Mouse (Mus musculus) intestine, postnatal 0 days (tissue): ENCODE results near the gene Wdr86. TPM values are rescaled to one million over a fixed set of nuclear protein-coding genes. Genes with fewer than 3 reads are reported as not detected.
A peak's percentile ranks its signal among the peaks of the same experiment; 100 is the strongest.
"Not testable (repeated sequence)": the region's sequence is repeated elsewhere in the genome, so short reads cannot be mapped to it uniquely, and the experiment has no call there.

Experiments used
- ATAC-seq: fragments of 200-750 bp; cut with Nextera tagmentation; 2 replicates; pipeline ENCODE4 v1.8.0; 2017; ENCODE audit warnings: mild to moderate bottlenecking, moderate TSS enrichment, moderate library complexity
- H3K27ac ChIP-seq: fragments of 300-500 bp; sonication (generic); 2 replicates; pipeline ENCODE4 v1.5.1; 2014; ENCODE audit warnings: mild to moderate bottlenecking, low read depth, low read length, moderate library complexity
- H3K27me3 ChIP-seq: fragments of 300-500 bp; sonication (generic); replicated peaks from 2 replicates; pipeline ENCODE4 v1.6.1; 2014; ENCODE audit warnings: low read length, mixed read lengths; ENCODE audit not compliant: control insufficient read depth, insufficient read depth
- H3K36me3 ChIP-seq: fragments of 300-500 bp; sonication (generic); 2 replicates; pipeline ENCODE4 v1.6.1; 2014; ENCODE audit warnings: mild to moderate bottlenecking, moderate library complexity; ENCODE audit not compliant: control insufficient read depth, insufficient read depth
- H3K4me1 ChIP-seq: fragments of 300-500 bp; sonication (generic); replicated peaks from 2 replicates; pipeline ENCODE4 v1.6.1; 2014; ENCODE audit warnings: antibody characterized with exemption, low read length, mixed read lengths; ENCODE audit not compliant: control insufficient read depth, insufficient read depth
- H3K4me2 ChIP-seq: fragments of 300-500 bp; sonication (generic); replicated peaks from 2 replicates; pipeline ENCODE4 v1.6.1; 2014; ENCODE audit warnings: low read depth, mild to moderate bottlenecking, moderate library complexity
- H3K4me3 ChIP-seq: fragments of 300-500 bp; sonication (generic); 2 replicates; pipeline ENCODE4 v1.5.1; 2014; ENCODE audit warnings: low read depth, low read length
- H3K9ac ChIP-seq: fragments of 300-500 bp; sonication (generic); 2 replicates; pipeline ENCODE4 v1.6.1; 2014; ENCODE audit warnings: mild to moderate bottlenecking, low read depth, low read length
- H3K9me3 ChIP-seq: fragments of 300-500 bp; sonication (generic); 2 replicates; pipeline ENCODE4 v1.6.1; 2016; ENCODE audit warnings: mixed run types; ENCODE audit not compliant: control insufficient read depth
- CTCF ChIP-seq: sonication (generic); IDR thresholded peaks from 2 replicates; pipeline ENCODE4 v1.5.1; 2016; ENCODE audit warnings: low read depth, mild to moderate bottlenecking, control low read depth, antibody characterized with exemption, moderate library complexity
- WGBS: fragments of 180-500 bp; shearing (Covaris S2); extraction: QIAGEN DNeasy Blood & Tissue Kit; methylation state at CpG from one replicate; pipeline ENCODE4 v1.1.7; 2014; 5-methylcytosine and 5-hydroxymethylcytosine counted together
- polyA plus RNA-seq: library from polyadenylated mRNA; unstranded; fragments of >200 nt; fragmentation: Nextera tagmentation; extraction: Ambion mirVana; gene quantifications from 2 replicates; pipeline ENCODE4 v1.2.1, GENCODE M21; 2015

Gene Wdr86
- polyA plus RNA-seq = 2.7 and 2.9 TPM in 2 replicates

GRCm38 (mm10) chr5:24730488-24730871 lies at the start of gene Wdr86:
TSS of gene Wdr86 (minus strand) at chr5:24730727.
- peak within 1 kb of the TSS; percentile 51; the same call in 1 of the 2 replicates for H3K9ac ChIP-seq
- H3K4me2 ChIP-seq = peak within 1 kb of the TSS; percentile 76
- WGBS = under 1% methylated on average over 23 of the region's 23 CpGs
- no peak within 1 kb of the TSS for H3K27ac ChIP-seq
- H3K36me3 ChIP-seq = no peaks in the 10 kb centered on the region
- H3K27me3 ChIP-seq = peaks cover 30% of the 10 kb centered on the region
- peak within 1 kb of the TSS; percentile 49 for H3K4me3 ChIP-seq
- ATAC-seq = no peak
- TF ChIP-seq CTCF = no peak
- H3K9me3 ChIP-seq = no peaks in the 10 kb centered on the region
- H3K4me1 ChIP-seq = 0 out of 2 replicates have a peak, but pooled peaks cover 3% of the 10 kb centered on the region

- peak; percentile 80 for TF ChIP-seq CTCF
- 51% methylated on average over 15 of the region's 15 CpGs for WGBS
- Histone ChIP-seq H3K27ac (no peak overlapping the region), H3K9ac (no peak overlapping the region), H3K9me3 (peaks cover 2% of the 10 kb centered on the region; the same call in 1 of the 2 replicates), H3K4me3 (no peak overlapping the region), H3K36me3 (no peaks in the 10 kb centered on the region), H3K4me2 (no peak overlapping the region), H3K27me3 (no peaks in the 10 kb centered on the region), H3K4me1 (no peaks in the 10 kb centered on the region)
- ATAC-seq = no peak
Observed at GRCm38 (mm10) chr5:24779881-24780512, 49.5 kb upstream of the Wdr86 start.

- H3K4me3 ChIP-seq = no peak overlapping the region
- no peaks in the 10 kb centered on the region for H3K27me3 ChIP-seq
- no peak overlapping the region for H3K4me2 ChIP-seq
- no peaks in the 10 kb centered on the region for H3K9me3 ChIP-seq
- no peaks in the 10 kb centered on the region for H3K4me1 ChIP-seq
- no peak for TF ChIP-seq CTCF
- ATAC-seq = no peak
- no peak overlapping the region for H3K9ac ChIP-seq
- no peaks in the 10 kb centered on the region for H3K36me3 ChIP-seq
- no peak overlapping the region for H3K27ac ChIP-seq
Observed at GRCm38 (mm10) chr5:24779321-24779720, 48.8 kb upstream of the Wdr86 start.

GRCm38 (mm10) chr5:24778843-24779140 lies 48.3 kb upstream of the Wdr86 start:
- Histone ChIP-seq H3K4me3 (no peak overlapping the region), H3K4me2 (no peak overlapping the region), H3K9ac (no peak overlapping the region), H3K27ac (no peak overlapping the region), H3K9me3 (no peaks in the 10 kb centered on the region), H3K4me1 (no peaks in the 10 kb centered on the region), H3K36me3 (no peaks in the 10 kb centered on the region), H3K27me3 (no peaks in the 10 kb centered on the region)
- 58% methylated on average over 13 of the region's 13 CpGs for WGBS
- no peak for ATAC-seq
- no peak for TF ChIP-seq CTCF

- H3K36me3 ChIP-seq = no peaks in the 10 kb centered on the region
- H3K4me1 ChIP-seq = no peaks in the 10 kb centered on the region
- no peak overlapping the region for H3K9ac ChIP-seq
- WGBS = 35% methylated on average over 17 of the region's 17 CpGs
- no peak overlapping the region for H3K27ac ChIP-seq
- H3K9me3 ChIP-seq = no peaks in the 10 kb centered on the region
- H3K4me2 ChIP-seq = no peak overlapping the region
- no peak overlapping the region for H3K4me3 ChIP-seq
- TF ChIP-seq CTCF = no peak
- ATAC-seq = no peak
- H3K27me3 ChIP-seq = no peaks in the 10 kb centered on the region
Observed at GRCm38 (mm10) chr5:24778082-24778842, 47.7 kb upstream of the Wdr86 start.

GRCm38 (mm10) chr5:24776681-24777080 lies 46.2 kb upstream of the Wdr86 start:
- WGBS = 52% methylated on average over 4 of the region's 4 CpGs
- no peaks in the 10 kb centered on the region for H3K27me3 ChIP-seq

GRCm38 (mm10) chr5:24774549-24774948 lies 44.0 kb upstream of the Wdr86 start:
- not testable (repeated sequence) for H3K4me1 ChIP-seq, H3K36me3 ChIP-seq, H3K27ac ChIP-seq, H3K27me3 ChIP-seq, H3K4me2 ChIP-seq, H3K4me3 ChIP-seq, H3K9ac ChIP-seq, ATAC-seq, H3K9me3 ChIP-seq
- WGBS = 79% methylated on average over 16 of the region's 16 CpGs

More at GRCm38 (mm10) chr5:24776681-24777080, 46.2 kb upstream of the Wdr86 start:
- Histone ChIP-seq H3K36me3 (no peaks in the 10 kb centered on the region), H3K27ac (no peak overlapping the region), H3K4me3 (no peak overlapping the region), H3K4me1 (no peaks in the 10 kb centered on the region), H3K4me2 (no peak overlapping the region), H3K9ac (no peak overlapping the region), H3K9me3 (no peaks in the 10 kb centered on the region)
- TF ChIP-seq CTCF = peak; percentile 44
- ATAC-seq = no peak
